Mouse (Mus musculus) thymus, postnatal 4 days (tissue): ENCODE results near the gene Setd2.

Experiments
- DNase-seq: peaks from one replicate; pipeline ENCODE4 v3.0.0; 2021

Gene Setd2

DNA sequence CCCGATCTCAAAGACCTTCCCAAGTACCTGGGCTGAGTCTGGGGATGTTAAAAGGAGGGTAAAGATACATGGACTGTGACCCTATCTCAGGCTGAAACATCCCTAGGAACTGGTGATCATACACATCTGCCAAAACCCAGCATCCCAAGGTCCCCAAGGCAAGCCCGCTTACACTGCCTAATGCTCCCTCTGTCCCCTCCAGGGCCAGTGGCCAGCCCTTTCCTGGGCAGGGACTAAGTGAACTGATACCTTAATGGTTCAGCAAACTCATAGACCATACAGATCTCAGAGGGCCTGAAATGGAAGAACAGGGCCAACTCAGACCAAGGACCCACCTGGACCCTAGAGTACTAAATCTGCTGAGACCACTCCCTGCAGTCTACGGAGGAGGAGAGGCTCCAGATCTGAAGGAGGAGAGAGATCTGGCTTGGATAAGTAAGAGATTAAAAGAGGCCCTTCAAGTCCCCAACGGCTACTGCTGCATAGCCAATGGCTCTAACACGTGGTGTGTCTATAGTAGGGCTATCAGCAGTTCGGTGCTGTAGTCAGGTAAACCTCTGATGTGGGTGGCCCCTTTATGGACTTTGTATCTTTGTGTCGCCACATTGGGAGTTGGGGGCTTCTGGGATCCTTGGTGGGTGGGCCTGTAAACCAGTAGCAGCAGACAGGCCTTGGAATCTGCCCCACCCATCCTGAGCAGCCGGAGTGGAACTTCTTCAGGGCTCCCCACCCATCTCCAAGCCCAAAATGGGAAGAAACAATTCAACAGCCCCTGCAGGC lies 91.2 kb downstream of the Setd2 start:
- DNase-seq = no peak

- no peak for DNase-seq
These were observed 92.2 kb downstream of the Setd2 start, which contains the start of gene Nradd for GRCm38 (mm10) chr9:110624361-110625166. Gene Nradd (minus strand): TSS chr9:110624452.

DNA sequence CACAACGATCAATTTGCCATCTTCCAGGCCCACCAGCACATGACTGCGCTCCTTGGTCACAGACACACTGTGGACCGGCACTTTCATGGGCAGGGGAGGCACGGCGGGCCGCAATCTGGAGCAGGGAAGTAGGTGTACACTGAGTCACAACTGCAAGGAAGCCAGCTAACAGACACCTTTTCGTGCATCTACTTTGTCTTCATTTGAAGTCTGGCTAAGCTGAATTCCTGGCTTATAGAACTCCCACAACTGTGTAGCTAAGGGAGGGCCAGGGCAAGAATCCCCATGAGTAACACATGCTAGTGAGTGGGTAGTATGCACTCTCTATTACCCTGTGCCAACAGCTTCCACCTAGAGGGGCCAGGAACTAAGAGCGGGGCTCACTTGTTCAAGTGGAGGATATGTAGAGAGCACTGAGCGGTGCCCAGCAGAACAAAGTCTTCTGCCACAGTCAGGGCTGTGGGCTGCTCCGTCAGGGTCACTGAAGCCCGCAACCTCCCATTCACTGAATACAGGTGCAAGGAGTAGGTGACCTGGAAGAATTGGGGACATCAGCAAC lies 93.0 kb downstream of the Setd2 start:
- no peak for DNase-seq

- DNase-seq = peak; percentile 6
These were observed 97.8 kb downstream of the Setd2 start for GRCm38 (mm10) chr9:110630171-110630570.

DNA sequence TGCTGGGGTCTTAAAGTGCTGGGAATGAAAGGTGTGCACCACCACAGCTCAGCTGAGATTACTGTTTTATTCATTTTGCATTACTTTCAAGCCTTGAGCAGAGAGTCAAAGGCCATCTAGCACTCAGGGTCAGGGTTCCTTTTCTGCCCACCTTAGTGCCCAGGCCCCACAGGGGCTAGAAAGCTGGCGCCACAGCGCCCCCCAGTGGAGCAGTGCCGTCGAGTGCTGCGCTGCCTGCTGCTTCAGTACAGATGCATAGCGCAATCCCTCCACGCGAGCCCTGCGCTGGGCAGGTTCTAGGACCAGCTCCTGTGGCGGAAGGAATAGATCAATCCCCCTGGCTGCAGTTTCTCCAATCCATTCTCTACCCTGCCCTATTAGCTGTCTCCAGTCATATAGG lies 98.8 kb downstream of the Setd2 start:
- peak; percentile 83 for DNase-seq

GRCm38 (mm10) chr9:110631651-110632275 lies 99.4 kb downstream of the Setd2 start:
- DNase-seq = peak; percentile 19

DNA sequence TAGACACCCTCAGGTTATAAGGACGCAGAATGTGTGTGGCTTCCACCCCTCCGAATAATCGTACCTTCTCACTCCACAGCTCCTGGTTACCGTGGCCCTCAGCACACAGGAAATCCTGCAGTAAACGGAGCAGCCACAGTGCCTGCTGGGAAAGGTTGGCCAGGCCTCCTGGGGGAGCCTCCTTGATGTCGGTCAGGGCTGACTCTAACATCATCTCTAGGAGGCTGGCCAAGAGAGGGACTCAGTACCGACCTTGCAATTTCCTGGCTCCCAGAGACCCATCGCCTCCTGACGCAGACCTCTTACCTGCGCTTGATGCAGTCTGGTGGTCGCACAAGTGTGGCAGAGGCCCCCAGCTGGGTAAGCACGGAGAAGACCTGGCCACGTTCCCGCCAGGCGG lies 100.3 kb downstream of the Setd2 start:
- DNase-seq = no peak

DNA sequence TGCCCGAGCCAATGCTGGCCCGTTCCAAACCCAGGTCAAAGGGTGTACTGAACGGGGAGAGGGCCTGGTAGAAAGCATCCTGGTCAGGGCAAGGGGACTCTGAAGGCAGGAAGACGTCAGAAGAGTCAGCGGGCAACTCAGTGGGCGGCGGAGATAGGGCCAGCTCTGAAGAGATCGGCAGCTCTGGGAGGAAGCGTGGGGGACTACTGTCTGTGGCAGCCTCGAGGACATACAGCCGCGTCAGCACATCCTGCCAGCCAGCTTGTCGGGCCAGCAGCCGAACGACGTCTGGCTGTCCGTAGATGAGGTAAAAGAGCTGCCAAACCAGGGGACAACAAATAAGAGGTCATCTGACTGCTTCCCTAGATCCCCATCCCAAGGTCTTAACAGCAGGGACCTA lies 101.5 kb downstream of the Setd2 start:
- DNase-seq = no peak

DNA sequence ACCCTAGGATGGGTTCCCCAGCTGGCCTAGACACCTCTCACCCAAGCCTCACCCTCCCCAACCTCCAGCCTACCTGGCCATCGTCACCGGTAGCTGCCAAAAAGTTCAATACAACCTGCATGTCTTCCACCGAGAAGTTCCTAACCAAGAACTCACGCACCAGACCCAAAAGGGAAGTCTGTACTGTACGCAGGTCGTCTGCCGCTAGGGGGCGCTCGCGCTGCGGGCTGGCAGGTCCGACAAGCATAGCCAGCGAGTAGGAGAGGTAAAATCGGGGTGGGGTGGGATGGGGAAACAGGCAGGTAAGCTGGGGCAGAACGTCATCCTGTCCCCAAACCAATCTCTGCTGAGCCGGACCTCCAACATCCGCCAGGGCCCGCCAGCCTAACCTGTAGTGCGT lies 102.8 kb downstream of the Setd2 start:
- peak; percentile 99 for DNase-seq

- DNase-seq = no peak
These were observed 106.2 kb downstream of the Setd2 start for GRCm38 (mm10) chr9:110638611-110639021.

- DNase-seq = no peak
These were observed 108.6 kb downstream of the Setd2 start for GRCm38 (mm10) chr9:110641006-110641405.

DNA sequence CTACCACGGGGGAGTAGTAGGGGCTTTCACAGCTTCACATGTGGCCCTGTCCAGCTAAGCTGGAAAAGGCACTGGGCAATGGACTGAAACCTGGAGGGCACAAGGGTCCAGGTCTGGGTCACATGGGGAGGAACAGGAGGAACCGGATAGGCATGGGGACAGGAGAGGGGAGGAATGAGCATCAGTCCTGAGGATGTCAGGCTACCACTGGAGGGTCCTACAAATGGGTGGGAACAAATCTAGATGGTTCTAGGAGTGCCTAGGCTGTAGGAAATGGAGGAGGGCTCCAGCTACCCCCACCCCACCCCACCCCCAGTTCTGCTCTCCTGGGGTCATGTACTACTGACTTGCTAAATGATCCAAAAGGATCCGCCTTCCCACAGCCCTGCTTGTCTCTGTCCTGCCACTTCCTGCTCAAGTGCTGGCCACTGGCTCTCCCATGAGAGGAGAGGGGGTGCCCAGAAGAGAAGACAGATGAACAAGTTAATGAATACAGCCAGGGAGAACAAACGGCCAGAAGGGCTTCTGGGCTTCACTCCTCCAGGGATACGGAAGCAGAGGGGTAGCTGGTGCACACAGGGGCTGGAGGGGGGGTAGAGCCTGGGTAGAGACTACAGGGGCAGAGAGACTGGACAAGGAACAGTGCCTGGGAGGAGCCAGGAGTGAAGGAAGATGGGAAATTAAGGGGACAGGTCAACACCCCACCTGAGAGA lies 110.6 kb downstream of the Setd2 start:
- DNase-seq = no peak

- DNase-seq = no peak
These were observed 111.4 kb downstream of the Setd2 start for GRCm38 (mm10) chr9:110643787-110644186.

DNA sequence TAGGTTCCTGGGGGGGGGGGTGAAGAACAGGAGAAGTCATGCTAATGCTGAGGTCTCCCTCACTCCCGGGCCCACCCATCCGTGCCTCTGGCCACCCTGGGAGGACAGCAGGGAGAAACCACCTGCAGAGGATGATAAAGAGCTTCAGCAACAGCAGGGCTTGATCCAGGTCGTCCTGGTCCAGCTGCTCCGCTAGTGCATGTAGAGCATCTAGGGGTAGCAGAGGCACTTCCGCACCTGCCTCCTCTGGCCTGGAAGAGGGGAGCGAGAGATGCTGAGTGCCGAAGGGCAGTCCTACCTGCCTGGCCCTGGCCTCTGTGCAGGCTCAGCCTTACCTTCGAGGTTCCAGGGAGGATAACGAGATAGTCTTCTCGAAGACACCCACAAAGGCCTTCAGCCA lies 111.9 kb downstream of the Setd2 start:
- DNase-seq = peak; percentile 51

- DNase-seq = peak; percentile 87
These were observed 112.8 kb downstream of the Setd2 start for GRCm38 (mm10) chr9:110645219-110645618.

DNA sequence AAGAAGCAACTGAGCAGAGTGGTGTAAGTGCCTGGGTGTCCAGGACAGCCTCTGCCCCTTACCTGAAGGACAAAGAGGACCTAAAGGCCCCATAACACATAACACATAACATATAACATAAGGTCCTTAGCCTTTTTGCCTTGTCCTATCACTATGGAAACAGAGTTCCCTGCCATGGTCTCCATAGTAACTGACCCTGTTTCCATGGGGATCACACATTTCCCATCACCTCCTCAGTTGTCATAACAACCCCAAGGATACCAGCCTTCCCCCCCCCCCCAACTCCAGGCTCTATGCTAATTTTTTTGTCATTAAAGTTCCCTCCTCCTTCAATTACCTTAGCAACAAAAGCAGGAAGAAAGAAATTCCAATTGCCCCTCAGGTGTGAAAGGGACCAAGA lies 117.4 kb downstream of the Setd2 start:
- DNase-seq = no peak

- peak; percentile 72 for DNase-seq
These were observed 119.7 kb downstream of the Setd2 start for GRCm38 (mm10) chr9:110651931-110652722.

- no peak for DNase-seq
These were observed 120.7 kb downstream of the Setd2 start for GRCm38 (mm10) chr9:110652963-110653654.

- peak; percentile 77 for DNase-seq
These were observed 121.5 kb downstream of the Setd2 start, which contains the start of gene Nbeal2 for GRCm38 (mm10) chr9:110653655-110654461. Gene Nbeal2 (minus strand): TSS chr9:110654161.
